Mouse (Mus musculus) cortical plate, adult 2 months (tissue): ENCODE data around the gene Fgf23. TPM values are rescaled to one million over a fixed set of nuclear protein-coding genes. Genes with fewer than 3 reads are reported as not detected.
A peak's percentile ranks its signal among the peaks of the same experiment; 100 is the strongest.

Source experiments
- H3K27ac ChIP-seq: fragments of 200-500 bp; 2 replicates; pipeline ENCODE4 v1.5.1; 2012; ENCODE audit warnings: low read length, control low read depth, inconsistent platforms; ENCODE audit not compliant: insufficient read depth
- H3K4me1 ChIP-seq: fragments of 200-500 bp; 2 replicates; pipeline ENCODE4 v1.6.1; 2011; ENCODE audit warnings: low read length; ENCODE audit not compliant: control insufficient read depth, insufficient read depth
- H3K4me3 ChIP-seq: fragments of 200-500 bp; 2 replicates; pipeline ENCODE4 v1.5.1; 2011; ENCODE audit warnings: mild to moderate bottlenecking, low read length, control low read depth; ENCODE audit not compliant: insufficient read depth
- CTCF ChIP-seq: fragments of 200-500 bp; IDR thresholded peaks from 2 replicates; pipeline ENCODE4 v1.5.1; 2011; ENCODE audit warnings: mild to moderate bottlenecking, control low read depth, low read length; ENCODE audit not compliant: insufficient read depth; ENCODE audit errors: extremely low read depth
- POLR2A ChIP-seq: fragments of 200-500 bp; IDR thresholded peaks from 2 replicates; pipeline ENCODE4 v1.6.1; 2011; ENCODE audit warnings: mild to moderate bottlenecking, low read length, control low read depth; ENCODE audit not compliant: insufficient read depth; ENCODE audit errors: extremely low read depth
- polyA plus RNA-seq: library from polyadenylated mRNA; depleted of rRNA; stranded (reverse); fragments of >200 nt; gene quantifications from 2 replicates; pipeline ENCODE4 v1.2.3, GENCODE M21; 2012; rRNA removed

The Fgf23 gene
- polyA plus RNA-seq = 0.69 and 1.1 TPM in 2 replicates

GRCm38 (mm10) chr6:127072817-127073216 lies at the start of gene Fgf23:
Fgf23 (plus strand) TSS chr6:127072902.
- no peak for TF ChIP-seq CTCF
- TF ChIP-seq POLR2A = no peak
- Histone ChIP-seq H3K4me1 (no peaks in the 10 kb centered on the region), H3K4me3 (no peak within 1 kb of the TSS), H3K27ac (no peak within 1 kb of the TSS)

- Histone ChIP-seq H3K27ac (no peak overlapping the region), H3K4me3 (no peak overlapping the region), H3K4me1 (no peaks in the 10 kb centered on the region)
- TF ChIP-seq CTCF (no peak), POLR2A (no peak)
Measured at GRCm38 (mm10) chr6:127024836-127025235, 47.9 kb upstream of the Fgf23 start.

GRCm38 (mm10) chr6:127034760-127035159 lies 37.9 kb upstream of the Fgf23 start:
- Histone ChIP-seq H3K4me1 (no peaks in the 10 kb centered on the region), H3K27ac (no peak overlapping the region), H3K4me3 (no peak overlapping the region)
- TF ChIP-seq CTCF (peak; percentile 52), POLR2A (no peak)

GRCm38 (mm10) chr6:127044909-127045308 lies 27.8 kb upstream of the Fgf23 start:
- Histone ChIP-seq H3K27ac (no peak overlapping the region), H3K4me1 (no peaks in the 10 kb centered on the region), H3K4me3 (no peak overlapping the region)
- no peak for TF ChIP-seq CTCF
- no peak for TF ChIP-seq POLR2A

- no peak overlapping the region for H3K4me3 ChIP-seq
- no peaks in the 10 kb centered on the region for H3K4me1 ChIP-seq
- TF ChIP-seq POLR2A = no peak
- no peak for TF ChIP-seq CTCF
- H3K27ac ChIP-seq = no peak overlapping the region
Measured at GRCm38 (mm10) chr6:127050847-127051246, 21.9 kb upstream of the Fgf23 start.

- TF ChIP-seq POLR2A = no peak
- Histone ChIP-seq H3K4me1 (peaks cover 2% of the 10 kb centered on the region), H3K4me3 (no peak overlapping the region), H3K27ac (no peak overlapping the region)
Measured at GRCm38 (mm10) chr6:127056990-127057588, 15.6 kb upstream of the Fgf23 start.

GRCm38 (mm10) chr6:127059975-127060374 lies 12.7 kb upstream of the Fgf23 start:
- Histone ChIP-seq H3K27ac (no peak overlapping the region), H3K4me1 (peaks cover 2% of the 10 kb centered on the region), H3K4me3 (no peak overlapping the region)
- TF ChIP-seq POLR2A (no peak), CTCF (no peak)

GRCm38 (mm10) chr6:127063915-127064314 lies 8.8 kb upstream of the Fgf23 start:
- peaks cover 2% of the 10 kb centered on the region for H3K4me1 ChIP-seq
- no peak overlapping the region for H3K4me3 ChIP-seq
- H3K27ac ChIP-seq = no peak overlapping the region
- no peak for TF ChIP-seq POLR2A
- TF ChIP-seq CTCF = no peak

GRCm38 (mm10) chr6:127064815-127065214 lies 7.9 kb upstream of the Fgf23 start:
- no peak for TF ChIP-seq CTCF
- no peak for TF ChIP-seq POLR2A
- no peak overlapping the region for H3K27ac ChIP-seq
- H3K4me3 ChIP-seq = no peak overlapping the region
- H3K4me1 ChIP-seq = no peaks in the 10 kb centered on the region; the same call in 1 of the 2 replicates

GRCm38 (mm10) chr6:127079867-127080731 lies 7.4 kb downstream of the Fgf23 start:
- no peaks in the 10 kb centered on the region for H3K4me1 ChIP-seq
- peak overlapping the region; percentile 58 for H3K4me3 ChIP-seq
- peak; percentile 57 for TF ChIP-seq CTCF
- peak; percentile 76 for TF ChIP-seq POLR2A
- H3K27ac ChIP-seq = peak overlapping the region; percentile 51
